Mouse (Mus musculus) midbrain, embryonic 10.5 days (tissue): ENCODE results near the gene Rab26. TPM values are rescaled to one million over a fixed set of nuclear protein-coding genes. Genes with fewer than 3 reads are reported as not detected.

Experiments
- DNase-seq: peaks from one replicate; pipeline ENCODE4 v3.0.0-alpha.2; 2017; ENCODE audit warnings: low spot score
- H3K27ac ChIP-seq: fragments of 300-500 bp; sonication (generic); replicated peaks from 2 replicates; pipeline ENCODE4 v1.5.1; 2016; ENCODE audit warnings: mild to moderate bottlenecking
- H3K27me3 ChIP-seq: fragments of 300-500 bp; sonication (generic); 2 replicates; pipeline ENCODE4 v1.6.1; 2016; ENCODE audit warnings: low read depth, mild to moderate bottlenecking; ENCODE audit not compliant: poor library complexity, severe bottlenecking
- H3K36me3 ChIP-seq: fragments of 300-500 bp; sonication (generic); 2 replicates; pipeline ENCODE4 v1.6.1; 2016; ENCODE audit warnings: mild to moderate bottlenecking, moderate library complexity
- H3K4me1 ChIP-seq: fragments of 300-500 bp; sonication (generic); 2 replicates; pipeline ENCODE4 v1.6.1; 2016
- H3K4me3 ChIP-seq: fragments of 300-500 bp; sonication (generic); 2 replicates; pipeline ENCODE4 v1.5.1; 2016; ENCODE audit warnings: mild to moderate bottlenecking, moderate library complexity
- H3K9me3 ChIP-seq: fragments of 300-500 bp; sonication (generic); replicated peaks from 2 replicates; pipeline ENCODE4 v1.6.1; 2016; ENCODE audit warnings: mild to moderate bottlenecking
- WGBS: fragments of 180-500 bp; shearing (Covaris S2); methylation state at CpG from one replicate; pipeline ENCODE4 v1.1.7; 2016; 5-methylcytosine and 5-hydroxymethylcytosine counted together
- polyA plus RNA-seq: library from polyadenylated mRNA; unstranded; fragments of >200 nt; fragmentation: Nextera tagmentation; extraction: Ambion mirVana; gene quantifications from 2 replicates; pipeline ENCODE4 v1.2.1, GENCODE M21; 2016

Rab26 gene
- 2.1 and 2.9 TPM in 2 replicates for polyA plus RNA-seq

DNA sequence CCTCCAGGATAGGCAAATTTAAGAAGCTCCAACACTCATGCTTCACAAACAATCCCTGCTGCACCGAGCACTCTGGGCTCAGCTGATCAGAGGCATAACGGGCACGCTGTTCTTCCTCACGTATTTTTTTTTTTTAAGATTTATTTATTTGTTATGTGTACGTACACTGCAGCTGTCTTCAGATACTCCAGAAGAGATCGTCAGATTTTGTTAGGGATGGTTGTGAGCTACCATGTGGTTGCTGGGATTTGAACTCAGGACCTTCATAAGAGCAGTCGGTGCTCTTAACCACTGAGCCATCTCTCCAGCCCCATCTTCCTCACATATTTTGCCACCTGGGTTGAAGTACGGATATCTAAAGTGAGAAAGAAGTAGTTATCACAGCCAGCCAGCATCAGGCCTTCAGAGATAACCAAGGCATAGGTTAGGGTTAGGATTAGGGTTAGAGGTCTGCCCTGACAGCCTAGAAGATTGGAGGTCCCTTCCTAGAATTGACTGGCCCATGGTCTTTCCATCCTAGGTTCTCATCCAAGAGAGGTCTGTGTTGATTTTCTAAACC is at the start of gene Rab26:
Gene Rab26 (minus strand): TSS at position 51 of the 559 bp plus-strand sequence.
- H3K36me3 ChIP-seq: peaks cover 18% of the 10 kb centered on the region
- WGBS: 91% methylated on average over 8 of the region's 8 CpGs
- H3K4me3 ChIP-seq: peak within 1 kb of the TSS; percentile 53
- H3K27me3 ChIP-seq: 0 out of 2 replicates have a peak, but pooled peaks cover 3% of the 10 kb centered on the region
- DNase-seq: no peak
- H3K9me3 ChIP-seq: no peaks in the 10 kb centered on the region
- peak within 1 kb of the TSS; percentile 68 for H3K27ac ChIP-seq
- peaks cover 59% of the 10 kb centered on the region for H3K4me1 ChIP-seq

DNA sequence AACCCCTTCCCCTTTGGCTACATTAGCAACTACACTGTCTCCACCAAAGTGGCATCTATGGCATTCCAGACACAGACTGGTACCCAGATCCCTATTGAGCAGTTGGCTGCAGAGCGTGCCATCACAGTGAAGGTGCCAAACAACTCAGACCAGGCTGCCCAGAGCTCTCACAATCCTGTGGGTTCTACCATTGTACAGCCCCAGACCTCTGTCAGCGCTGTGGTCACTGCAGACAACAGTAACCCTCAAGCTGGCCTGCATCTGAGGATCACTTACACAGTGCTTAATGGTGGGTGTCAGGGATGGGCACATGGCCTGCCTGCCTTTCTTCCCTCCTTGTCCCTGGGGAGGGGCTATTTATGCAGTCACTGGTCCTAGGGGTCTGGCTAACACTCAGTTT is 46.3 kb upstream of the Rab26 start:
- WGBS: 92% methylated on average over 2 of the region's 2 CpGs
- no peak overlapping the region for H3K27ac ChIP-seq
- no peaks in the 10 kb centered on the region for H3K27me3 ChIP-seq
- DNase-seq: no peak
- H3K4me3 ChIP-seq: no peak overlapping the region
- H3K36me3 ChIP-seq: peaks cover 93% of the 10 kb centered on the region
- H3K4me1 ChIP-seq: no peaks in the 10 kb centered on the region
- H3K9me3 ChIP-seq: no peaks in the 10 kb centered on the region

DNA sequence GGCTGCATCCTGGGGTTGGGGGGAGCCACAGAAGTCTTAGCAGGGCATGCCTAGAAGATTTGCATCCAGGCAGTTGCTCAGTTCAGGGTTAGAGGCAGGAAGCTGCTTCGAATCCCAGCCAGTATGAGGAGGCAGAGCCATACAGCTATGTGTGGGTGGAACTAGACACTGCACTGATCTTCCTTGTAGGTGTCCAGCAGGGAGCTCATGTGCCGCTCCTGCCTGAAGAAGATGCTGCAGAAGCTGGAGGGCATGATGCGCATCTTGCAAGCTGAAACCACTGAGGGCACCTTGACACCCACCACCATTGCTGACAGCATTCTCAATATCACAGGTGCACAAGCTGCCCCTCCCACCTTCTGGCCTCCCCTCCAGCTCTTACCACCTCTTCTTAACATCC is 45.5 kb upstream of the Rab26 start:
- Histone ChIP-seq H3K9me3 (no peaks in the 10 kb centered on the region), H3K27ac (no peak overlapping the region), H3K4me1 (no peaks in the 10 kb centered on the region), H3K4me3 (no peak overlapping the region), H3K36me3 (peaks cover 95% of the 10 kb centered on the region), H3K27me3 (no peaks in the 10 kb centered on the region)
- 96% methylated on average over 3 of the region's 3 CpGs for WGBS
- DNase-seq: no peak

DNA sequence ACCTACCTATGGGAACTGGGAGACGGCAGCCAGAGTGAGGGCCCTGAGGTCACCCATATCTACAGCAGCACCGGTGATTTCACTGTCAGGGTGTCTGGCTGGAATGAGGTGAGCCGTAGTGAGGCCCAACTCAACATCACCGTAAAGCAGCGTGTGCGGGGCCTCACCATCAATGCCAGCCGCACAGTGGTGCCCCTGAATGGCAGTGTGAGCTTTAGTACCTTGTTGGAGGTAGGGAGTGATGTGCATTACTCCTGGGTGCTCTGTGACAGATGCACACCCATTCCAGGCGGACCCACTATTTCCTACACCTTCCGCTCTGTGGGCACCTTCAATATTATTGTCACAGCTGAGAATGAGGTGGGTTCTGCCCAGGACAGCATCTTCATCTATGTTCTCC is 39.8 kb upstream of the Rab26 start:
- 95% methylated on average over 9 of the region's 9 CpGs for WGBS
- peaks cover 97% of the 10 kb centered on the region for H3K36me3 ChIP-seq

DNA sequence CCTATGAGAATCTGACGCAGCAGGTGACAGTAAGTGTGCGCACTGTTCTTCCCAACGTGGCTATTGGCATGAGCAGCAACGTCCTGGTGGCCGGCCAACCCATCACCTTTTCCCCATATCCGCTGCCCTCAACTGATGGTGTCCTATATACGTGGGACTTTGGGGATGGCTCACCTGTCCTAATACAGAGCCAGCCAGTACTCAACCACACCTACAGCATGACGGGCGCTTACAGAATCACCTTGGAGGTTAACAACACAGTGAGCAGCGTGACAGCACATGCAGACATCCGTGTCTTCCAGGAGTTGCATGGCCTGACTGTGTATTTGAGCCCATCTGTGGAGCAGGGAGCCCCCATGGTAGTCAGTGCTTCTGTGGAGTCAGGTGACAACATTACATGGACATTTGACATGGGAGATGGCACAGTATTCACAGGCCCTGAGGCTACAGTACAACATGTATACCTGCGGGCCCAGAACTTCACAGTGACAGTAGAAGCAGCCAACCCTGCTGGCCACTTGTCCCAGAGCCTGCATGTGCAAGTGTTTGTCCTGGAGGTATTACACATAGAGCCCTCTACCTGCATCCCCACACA is 38.7 kb upstream of the Rab26 start:
- H3K4me3 ChIP-seq: no peak overlapping the region
- no peaks in the 10 kb centered on the region for H3K9me3 ChIP-seq
- no peaks in the 10 kb centered on the region for H3K4me1 ChIP-seq
- no peak overlapping the region for H3K27ac ChIP-seq
- H3K36me3 ChIP-seq: peaks cover 96% of the 10 kb centered on the region
- WGBS: 96% methylated on average over 12 of the region's 12 CpGs
- H3K27me3 ChIP-seq: no peaks in the 10 kb centered on the region
- DNase-seq: no peak

More for the DNA sequence above, 39.8 kb upstream of the Rab26 start:
- Histone ChIP-seq H3K27me3 (no peaks in the 10 kb centered on the region), H3K4me3 (no peak overlapping the region), H3K9me3 (no peaks in the 10 kb centered on the region), H3K4me1 (no peaks in the 10 kb centered on the region), H3K27ac (no peak overlapping the region)
- no peak for DNase-seq

DNA sequence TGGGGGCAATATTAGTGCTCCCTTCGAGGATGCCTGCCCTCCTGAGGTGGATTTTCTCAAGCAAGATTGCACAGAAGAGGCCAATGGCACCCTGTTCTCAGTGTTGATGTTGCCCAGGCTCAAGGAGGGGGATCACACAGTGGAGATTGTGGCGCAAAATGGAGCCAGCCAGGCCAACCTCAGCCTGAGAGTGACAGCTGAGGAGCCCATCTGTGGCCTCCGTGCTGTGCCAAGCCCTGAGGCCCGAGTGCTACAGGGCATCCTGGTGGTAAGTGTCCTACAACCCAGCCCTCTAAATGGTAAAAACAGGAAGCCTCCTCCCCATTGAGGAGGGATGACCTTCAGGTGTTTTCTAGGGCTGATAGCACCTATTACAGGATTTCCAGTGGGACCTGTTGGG is 35.8 kb upstream of the Rab26 start:
- no peaks in the 10 kb centered on the region for H3K9me3 ChIP-seq
- no peaks in the 10 kb centered on the region for H3K4me1 ChIP-seq
- no peaks in the 10 kb centered on the region for H3K27me3 ChIP-seq
- WGBS: 85% methylated on average over 4 of the region's 4 CpGs
- peaks cover 97% of the 10 kb centered on the region for H3K36me3 ChIP-seq
- no peak for DNase-seq
- H3K4me3 ChIP-seq: no peak overlapping the region
- H3K27ac ChIP-seq: no peak overlapping the region

DNA sequence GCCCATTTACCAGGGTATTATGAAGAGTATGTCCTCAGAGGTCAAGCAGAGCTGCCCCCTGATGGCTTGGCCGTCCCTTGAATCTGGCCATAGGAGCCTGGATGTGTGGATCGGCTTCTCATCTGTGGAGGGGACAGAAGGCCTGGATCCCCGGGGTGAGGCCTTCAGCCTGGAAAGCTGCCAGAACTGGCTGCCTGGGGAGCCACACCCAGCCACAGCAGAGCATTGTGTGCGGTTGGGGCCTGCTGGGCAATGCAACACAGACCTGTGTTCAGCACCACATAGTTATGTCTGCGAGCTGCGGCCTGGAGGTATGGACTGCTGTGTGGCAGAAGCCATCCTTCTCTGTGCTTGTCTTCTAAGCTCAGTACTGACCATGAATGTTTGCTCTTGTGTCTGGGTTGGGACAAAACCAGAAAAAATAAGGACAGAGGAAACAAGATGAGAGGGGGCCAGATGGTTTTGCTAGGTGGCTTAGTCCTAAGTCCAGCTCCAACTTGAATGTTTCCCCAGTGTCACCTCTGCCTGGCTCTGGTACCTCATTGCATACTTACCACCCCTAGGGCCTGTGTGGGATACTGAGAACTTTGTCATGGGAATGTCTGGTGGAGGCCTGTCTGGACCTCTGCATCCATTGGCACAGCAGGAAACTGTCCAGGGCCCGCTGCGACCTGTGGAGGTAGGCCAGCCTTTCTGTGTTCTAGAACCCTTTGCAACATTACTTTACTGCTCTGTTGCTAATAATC is 33.2 kb upstream of the Rab26 start:
- DNase-seq: no peak
- no peak overlapping the region for H3K27ac ChIP-seq
- 83% methylated on average over 8 of the region's 8 CpGs for WGBS
- no peak overlapping the region for H3K4me3 ChIP-seq
- H3K9me3 ChIP-seq: no peaks in the 10 kb centered on the region
- no peaks in the 10 kb centered on the region for H3K27me3 ChIP-seq
- peaks cover 76% of the 10 kb centered on the region for H3K36me3 ChIP-seq
- no peaks in the 10 kb centered on the region for H3K4me1 ChIP-seq

DNA sequence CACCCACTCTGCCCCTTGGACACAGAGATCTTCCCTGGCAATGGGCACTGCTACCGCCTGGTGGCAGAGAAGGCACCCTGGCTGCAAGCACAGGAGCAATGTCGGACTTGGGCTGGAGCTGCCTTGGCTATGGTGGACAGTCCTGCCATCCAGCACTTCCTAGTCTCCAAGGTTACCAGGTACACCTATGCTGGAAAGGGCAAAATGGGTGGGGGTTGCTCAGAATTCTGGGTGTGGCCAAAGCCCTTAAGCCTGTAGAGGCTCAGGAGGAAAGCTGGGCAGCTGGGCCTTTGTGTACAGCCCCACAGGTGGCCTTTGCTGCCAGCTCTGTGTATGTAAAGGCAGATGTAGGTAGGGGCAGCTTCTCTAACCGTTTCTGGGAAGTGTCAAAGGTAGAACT is 31.8 kb upstream of the Rab26 start:
- DNase-seq: no peak
- no peaks in the 10 kb centered on the region for H3K27me3 ChIP-seq
- no peaks in the 10 kb centered on the region for H3K9me3 ChIP-seq
- WGBS: 80% methylated on average over 3 of the region's 3 CpGs
- no peak overlapping the region for H3K4me3 ChIP-seq
- no peak overlapping the region for H3K27ac ChIP-seq
- peaks cover 62% of the 10 kb centered on the region for H3K36me3 ChIP-seq
- H3K4me1 ChIP-seq: no peaks in the 10 kb centered on the region

DNA sequence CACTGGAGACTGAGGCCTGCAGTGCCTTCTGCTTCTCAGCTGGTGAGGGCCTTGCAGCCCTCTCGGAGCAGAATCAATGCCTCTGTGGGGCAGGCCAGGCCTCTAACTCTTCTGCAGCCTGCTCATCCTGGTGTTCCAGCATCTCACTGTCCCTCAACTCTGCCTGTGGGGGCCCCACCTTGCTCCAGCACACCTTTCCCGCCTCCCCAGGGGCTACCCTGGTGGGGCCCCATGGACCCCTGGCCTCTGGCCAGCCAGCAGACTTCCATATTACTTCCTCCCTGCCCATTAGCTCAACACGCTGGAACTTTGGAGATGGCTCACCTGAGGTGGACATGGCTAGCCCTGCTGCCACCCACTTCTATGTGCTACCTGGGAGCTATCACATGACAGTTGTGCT is 31.1 kb upstream of the Rab26 start:
- Histone ChIP-seq H3K9me3 (no peaks in the 10 kb centered on the region), H3K27ac (no peak overlapping the region), H3K27me3 (no peaks in the 10 kb centered on the region), H3K36me3 (peaks cover 56% of the 10 kb centered on the region), H3K4me3 (no peak overlapping the region), H3K4me1 (no peaks in the 10 kb centered on the region)
- 91% methylated on average over 3 of the region's 3 CpGs for WGBS
- DNase-seq: no peak

DNA sequence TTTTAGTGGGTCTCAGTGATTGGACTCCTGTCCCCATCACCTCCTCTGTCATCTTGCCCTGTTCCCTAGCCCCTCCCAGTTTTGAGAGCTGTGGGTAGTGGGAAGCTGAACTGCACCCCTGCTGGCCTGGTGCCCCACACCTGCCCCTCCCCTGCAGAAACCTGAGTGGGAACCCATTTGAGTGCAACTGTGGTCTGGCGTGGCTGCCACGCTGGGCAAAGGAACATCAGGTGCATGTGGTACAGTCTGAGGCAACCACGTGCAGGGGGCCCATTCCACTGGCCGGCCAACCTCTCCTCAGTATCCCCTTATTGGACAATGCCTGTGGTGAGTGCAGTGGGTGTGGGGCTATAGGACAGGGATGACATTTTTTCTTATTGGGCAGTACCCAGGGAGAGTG is 30.4 kb upstream of the Rab26 start:
- no peak overlapping the region for H3K4me3 ChIP-seq
- no peaks in the 10 kb centered on the region for H3K9me3 ChIP-seq
- no peaks in the 10 kb centered on the region for H3K27me3 ChIP-seq
- WGBS: 88% methylated on average over 4 of the region's 4 CpGs
- DNase-seq: no peak
- H3K36me3 ChIP-seq: peaks cover 49% of the 10 kb centered on the region
- peaks cover 2% of the 10 kb centered on the region for H3K4me1 ChIP-seq
- no peak overlapping the region for H3K27ac ChIP-seq

DNA sequence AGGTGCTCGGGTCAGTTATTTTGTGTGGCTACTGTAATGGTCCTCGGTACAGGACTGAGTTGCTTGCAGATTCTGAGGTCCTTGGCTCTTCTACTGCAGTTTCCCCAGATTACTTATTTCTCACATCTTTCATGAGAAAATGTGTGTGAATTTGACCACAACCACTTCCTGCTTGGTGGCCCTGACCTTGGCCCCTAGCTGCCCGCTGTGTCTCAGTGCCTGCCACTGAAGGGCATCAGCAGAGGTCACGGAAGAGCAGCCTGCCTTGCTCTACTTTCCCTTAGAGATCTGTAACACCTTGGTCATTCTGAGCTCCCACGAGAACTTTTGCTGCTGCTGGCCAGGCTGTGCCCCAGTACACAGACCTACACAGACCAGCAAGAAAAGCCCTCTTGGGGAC is 29.6 kb upstream of the Rab26 start:
- Histone ChIP-seq H3K27me3 (no peaks in the 10 kb centered on the region), H3K4me1 (peaks cover 10% of the 10 kb centered on the region), H3K36me3 (peaks cover 41% of the 10 kb centered on the region), H3K4me3 (no peak overlapping the region), H3K27ac (no peak overlapping the region), H3K9me3 (no peaks in the 10 kb centered on the region)
- DNase-seq: no peak
- 85% methylated on average over 5 of the region's 5 CpGs for WGBS

DNA sequence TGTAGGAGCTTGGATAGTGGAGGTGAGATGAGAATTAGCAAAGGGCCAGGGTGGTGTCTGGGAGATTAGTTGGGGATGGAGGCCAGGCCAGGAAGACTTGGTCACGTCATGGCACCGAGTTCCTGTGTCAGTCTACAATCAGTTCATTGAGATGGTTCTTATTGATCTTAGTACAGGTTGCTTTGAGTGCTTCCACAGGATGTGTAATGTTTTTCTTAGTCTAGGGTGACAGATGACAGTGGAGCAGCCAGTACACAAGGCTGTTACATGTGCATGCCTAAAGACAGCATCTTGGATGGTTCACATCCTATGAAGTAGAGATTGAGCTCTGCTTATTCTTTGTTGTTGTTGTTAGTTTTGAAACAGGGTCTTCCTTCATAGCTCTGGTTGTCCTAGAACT is 27.6 kb upstream of the Rab26 start:
- H3K36me3 ChIP-seq: peaks cover 31% of the 10 kb centered on the region
- 90% methylated on average over 2 of the region's 2 CpGs for WGBS
- no peaks in the 10 kb centered on the region for H3K9me3 ChIP-seq
- no peak overlapping the region for H3K27ac ChIP-seq
- no peak for DNase-seq
- peaks cover 28% of the 10 kb centered on the region for H3K4me1 ChIP-seq
- H3K4me3 ChIP-seq: no peak overlapping the region
- H3K27me3 ChIP-seq: no peaks in the 10 kb centered on the region

DNA sequence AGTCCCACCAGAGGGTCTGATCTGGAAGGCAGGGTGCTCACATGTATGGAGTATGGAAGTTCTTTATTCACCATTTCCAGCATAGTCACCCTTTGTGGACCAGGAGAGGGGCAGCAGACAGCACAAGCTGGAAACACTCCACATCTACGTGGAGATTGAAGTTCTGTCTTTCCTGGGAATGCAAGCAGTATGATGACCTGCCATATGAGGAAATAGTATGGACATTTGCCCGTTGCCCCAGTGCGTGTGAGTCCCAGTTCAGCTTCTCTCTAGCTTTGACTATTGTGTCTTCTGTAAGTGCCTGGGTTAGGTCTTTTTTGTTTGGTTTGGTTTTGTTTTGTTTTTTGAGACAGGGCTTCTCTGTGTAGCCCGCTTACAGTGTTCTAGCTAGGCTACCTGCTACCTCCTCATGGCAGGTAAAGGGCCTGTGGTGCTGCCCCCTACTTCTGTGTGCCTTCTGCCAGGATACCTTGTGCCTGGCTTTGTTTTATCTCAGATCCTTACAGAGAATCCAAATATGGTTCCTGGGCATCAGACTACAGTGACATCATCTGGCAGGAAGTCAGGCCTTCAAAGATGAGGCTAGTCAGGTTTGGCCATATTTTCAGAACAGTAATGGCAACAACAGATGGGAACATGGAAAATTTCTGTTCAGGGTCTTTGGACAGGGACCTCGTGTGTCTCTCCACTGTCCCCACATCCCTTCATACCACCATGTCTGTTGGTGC is 26.5 kb upstream of the Rab26 start:
- WGBS: 93% methylated on average over 5 of the region's 5 CpGs
- Histone ChIP-seq H3K9me3 (no peaks in the 10 kb centered on the region), H3K4me1 (peaks cover 28% of the 10 kb centered on the region)

More for the DNA sequence above, 26.5 kb upstream of the Rab26 start:
- Histone ChIP-seq H3K4me3 (no peak overlapping the region), H3K36me3 (peaks cover 19% of the 10 kb centered on the region), H3K27me3 (no peaks in the 10 kb centered on the region), H3K27ac (no peak overlapping the region)
- no peak for DNase-seq
